Mouse (Mus musculus): ENCODE data around the gene Wdr54. TPM values are rescaled to one million over a fixed set of nuclear protein-coding genes. Genes with fewer than 3 reads are reported as not detected.

Gene Wdr54
- polyA plus RNA-seq, 1 experiment from 2014 or later = 21.7 TPM

DNA sequence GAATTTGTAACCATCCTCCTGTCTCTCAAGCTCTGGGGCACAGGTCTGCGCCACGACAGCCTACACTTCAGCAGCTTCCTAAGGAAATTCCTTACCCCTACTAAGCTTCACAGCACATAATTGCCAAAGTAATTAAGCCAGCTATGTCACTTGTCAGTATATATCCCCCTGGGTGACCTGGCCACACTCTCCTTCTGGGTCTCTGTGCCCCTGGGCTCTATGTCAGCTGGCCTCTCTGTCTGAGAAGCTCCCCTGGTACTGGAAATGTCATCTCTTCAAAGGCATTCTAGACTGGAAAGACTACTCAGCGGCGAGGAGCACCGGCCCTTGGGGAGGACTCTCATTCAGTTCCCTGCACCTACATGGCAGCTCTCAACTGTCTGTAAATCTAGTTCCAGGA is 33.2 kb downstream of the Wdr54 start:
- no peak for ATAC-seq
- 80% methylated on average over 5 of the region's 5 CpGs for WGBS
- Histone ChIP-seq H3K4me2 (ENCODE audit: low read length) (peak overlapping the region; percentile 98; the same call in 1 of the 2 replicates), H3K27ac (ENCODE audit: low read length) (no peak overlapping the region), H3K4me1 (replicated peaks; ENCODE audit: control insufficient read depth, insufficient read depth, low read length) (peaks cover 38% of the 10 kb centered on the region), H3K9ac (replicated peaks; ENCODE audit: low read depth, low read length) (peak overlapping the region; percentile 1; the same call in 1 of the 2 replicates), H3K27me3 (replicated peaks; ENCODE audit: control insufficient read depth, insufficient read depth, low read length) (no peaks in the 10 kb centered on the region), H3K4me3 (replicated peaks; ENCODE audit: low read length) (no peak overlapping the region), H3K36me3 (ENCODE audit: control insufficient read depth, insufficient read depth) (peaks cover 7% of the 10 kb centered on the region; the same call in 1 of the 2 replicates), H3K9me3 (ENCODE audit: control insufficient read depth, low read length) (no peaks in the 10 kb centered on the region)

DNA sequence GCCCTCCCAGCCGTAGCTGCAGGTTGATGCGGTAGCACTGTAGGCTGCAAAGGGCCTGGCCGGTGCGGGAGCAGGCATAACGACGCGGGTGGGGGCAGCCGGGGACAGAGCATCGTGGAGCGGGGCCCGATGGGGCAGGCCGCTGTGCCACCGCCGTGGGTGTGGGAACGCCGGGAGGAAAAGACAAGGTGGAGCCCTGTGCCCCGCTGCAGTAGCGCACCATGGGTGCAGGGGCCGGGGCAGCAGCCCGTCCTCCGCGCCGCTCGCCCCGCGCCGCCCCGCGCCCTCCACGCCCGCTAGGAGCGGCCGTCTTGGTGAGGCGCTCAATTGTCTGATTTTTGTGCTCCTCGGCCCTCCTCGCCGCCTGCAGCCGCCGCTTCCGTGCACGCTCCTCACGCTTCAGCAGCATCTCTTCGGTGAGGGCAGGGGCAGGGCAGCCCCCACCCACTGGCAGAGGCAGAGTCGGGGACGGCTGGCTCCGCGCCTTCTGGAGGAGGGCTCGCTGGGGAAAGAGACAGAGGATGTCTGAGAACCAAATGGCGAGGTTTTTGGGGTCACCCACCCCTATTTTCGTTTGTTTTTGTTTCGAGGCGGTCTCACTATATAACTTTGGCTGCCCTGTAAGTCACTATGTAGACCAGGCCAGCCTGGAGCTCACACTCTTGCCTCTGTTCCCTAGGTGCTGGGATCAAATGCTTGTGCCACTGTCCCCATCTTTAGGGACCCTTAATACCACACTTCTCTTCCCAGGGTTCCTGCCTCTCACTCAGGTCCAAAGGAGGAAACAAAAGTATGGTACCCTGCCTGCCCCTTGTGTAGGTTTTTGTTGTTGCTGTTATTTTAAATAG is 34.1 kb downstream of the Wdr54 start:
- Histone ChIP-seq H3K4me2 (ENCODE audit: low read length) (peak overlapping the region; percentile 98), H3K4me3 (replicated peaks; ENCODE audit: low read length) (peak overlapping the region; percentile 86), H3K9ac (replicated peaks; ENCODE audit: low read depth, low read length) (peak overlapping the region; percentile 96), H3K27ac (ENCODE audit: low read length) (peak overlapping the region; percentile 98), H3K4me1 (replicated peaks; ENCODE audit: control insufficient read depth, insufficient read depth, low read length) (peaks cover 40% of the 10 kb centered on the region), H3K9me3 (ENCODE audit: control insufficient read depth, low read length) (no peaks in the 10 kb centered on the region), H3K27me3 (replicated peaks; ENCODE audit: control insufficient read depth, insufficient read depth, low read length) (no peaks in the 10 kb centered on the region), H3K36me3 (ENCODE audit: control insufficient read depth, insufficient read depth) (peaks cover 9% of the 10 kb centered on the region; the same call in 1 of the 2 replicates)
- ATAC-seq = peak; percentile 49
- 1% methylated on average over 52 of the region's 52 CpGs for WGBS

DNA sequence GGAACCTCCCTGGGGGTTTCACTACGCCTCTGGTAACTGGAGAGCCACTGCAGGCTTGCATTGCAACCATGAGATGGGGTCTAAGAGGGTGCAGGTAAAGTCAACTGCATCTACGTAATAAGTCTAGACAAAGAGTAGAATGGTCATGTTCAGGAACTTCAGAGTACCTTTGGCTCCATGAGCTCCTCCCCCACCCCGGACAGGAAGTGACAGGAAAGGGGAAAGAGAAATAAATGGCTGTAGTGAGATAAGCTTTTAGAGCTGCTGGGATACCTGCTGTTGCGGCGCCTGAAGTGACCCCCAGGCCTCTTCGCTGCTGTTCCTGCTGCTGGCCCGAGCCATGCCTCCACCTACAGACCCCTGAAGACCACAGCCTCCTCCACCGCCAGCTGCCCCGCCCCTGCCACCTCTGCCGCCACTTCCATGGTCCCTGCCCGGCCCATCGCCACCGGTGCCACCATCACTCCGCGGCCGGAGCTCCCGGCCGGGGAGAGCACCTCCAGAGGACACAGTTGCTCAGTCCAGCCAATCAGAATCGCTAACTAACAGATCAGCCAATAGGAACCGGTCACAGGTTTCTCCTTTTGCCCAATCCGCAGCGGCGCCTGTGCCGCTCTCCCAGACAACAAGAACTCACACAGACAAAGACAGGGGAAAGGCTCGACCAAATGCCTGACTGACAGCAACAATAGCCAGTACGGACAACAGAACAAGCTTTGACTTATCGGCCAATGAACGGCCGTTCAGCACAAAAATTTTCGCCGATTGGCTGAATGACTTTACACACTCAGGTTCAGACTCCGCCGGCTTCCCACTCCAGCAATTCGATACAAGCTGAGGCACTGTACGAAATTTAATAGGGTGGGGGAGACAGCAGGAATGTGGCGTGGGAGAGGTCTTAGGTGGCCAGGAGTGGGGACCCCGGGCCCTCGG is 35.0 kb downstream of the Wdr54 start, which contains the start of gene Wbp1:
TSS of gene Wbp1 (minus strand) at position 630 of the 933 bp plus-strand sequence.
- peak within 1 kb of the TSS; percentile 98 for H3K4me2 ChIP-seq (ENCODE audit: low read length)
- ATAC-seq = peak; percentile 96
- H3K36me3 ChIP-seq (ENCODE audit: control insufficient read depth, insufficient read depth) = peaks cover 13% of the 10 kb centered on the region; the same call in 1 of the 2 replicates
- under 1% methylated on average over 38 of the region's 38 CpGs for WGBS
- no peaks in the 10 kb centered on the region for H3K27me3 ChIP-seq (replicated peaks; ENCODE audit: control insufficient read depth, insufficient read depth, low read length)
- no peaks in the 10 kb centered on the region for H3K9me3 ChIP-seq (ENCODE audit: control insufficient read depth, low read length)
- peaks cover 48% of the 10 kb centered on the region for H3K4me1 ChIP-seq (replicated peaks; ENCODE audit: control insufficient read depth, insufficient read depth, low read length)
- H3K27ac ChIP-seq (ENCODE audit: low read length) = peak within 1 kb of the TSS; percentile 98
- peak within 1 kb of the TSS; percentile 86 for H3K4me3 ChIP-seq (replicated peaks; ENCODE audit: low read length)
- peak within 1 kb of the TSS; percentile 97 for H3K9ac ChIP-seq (replicated peaks; ENCODE audit: low read depth, low read length)

DNA sequence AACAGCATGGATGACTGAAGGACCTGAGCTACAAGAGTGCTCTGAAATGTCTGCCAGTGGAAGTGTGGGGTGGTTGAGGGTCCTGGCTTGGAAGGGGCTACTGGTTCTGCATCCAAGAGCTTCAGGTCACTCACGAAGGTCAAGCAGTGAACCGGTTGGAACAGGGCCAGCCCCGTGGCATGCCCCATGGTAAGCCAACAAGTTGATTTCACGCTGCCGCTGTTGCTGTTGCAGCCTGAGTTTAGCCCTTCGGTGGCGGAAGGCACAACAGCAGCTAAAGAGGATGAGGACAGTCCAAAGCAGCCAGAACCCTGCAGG is 36.5 kb downstream of the Wdr54 start:
- Histone ChIP-seq H3K27ac (ENCODE audit: low read length) (no peak overlapping the region), H3K36me3 (ENCODE audit: control insufficient read depth, insufficient read depth) (peaks cover 13% of the 10 kb centered on the region; the same call in 1 of the 2 replicates), H3K4me1 (replicated peaks; ENCODE audit: control insufficient read depth, insufficient read depth, low read length) (peaks cover 55% of the 10 kb centered on the region), H3K4me3 (replicated peaks; ENCODE audit: low read length) (no peak overlapping the region), H3K27me3 (replicated peaks; ENCODE audit: control insufficient read depth, insufficient read depth, low read length) (no peaks in the 10 kb centered on the region), H3K9ac (replicated peaks; ENCODE audit: low read depth, low read length) (peak overlapping the region; percentile 97), H3K4me2 (ENCODE audit: low read length) (peak overlapping the region; percentile 79), H3K9me3 (ENCODE audit: control insufficient read depth, low read length) (no peaks in the 10 kb centered on the region)
- no peak for ATAC-seq
- 86% methylated on average over 7 of the region's 7 CpGs for WGBS

DNA sequence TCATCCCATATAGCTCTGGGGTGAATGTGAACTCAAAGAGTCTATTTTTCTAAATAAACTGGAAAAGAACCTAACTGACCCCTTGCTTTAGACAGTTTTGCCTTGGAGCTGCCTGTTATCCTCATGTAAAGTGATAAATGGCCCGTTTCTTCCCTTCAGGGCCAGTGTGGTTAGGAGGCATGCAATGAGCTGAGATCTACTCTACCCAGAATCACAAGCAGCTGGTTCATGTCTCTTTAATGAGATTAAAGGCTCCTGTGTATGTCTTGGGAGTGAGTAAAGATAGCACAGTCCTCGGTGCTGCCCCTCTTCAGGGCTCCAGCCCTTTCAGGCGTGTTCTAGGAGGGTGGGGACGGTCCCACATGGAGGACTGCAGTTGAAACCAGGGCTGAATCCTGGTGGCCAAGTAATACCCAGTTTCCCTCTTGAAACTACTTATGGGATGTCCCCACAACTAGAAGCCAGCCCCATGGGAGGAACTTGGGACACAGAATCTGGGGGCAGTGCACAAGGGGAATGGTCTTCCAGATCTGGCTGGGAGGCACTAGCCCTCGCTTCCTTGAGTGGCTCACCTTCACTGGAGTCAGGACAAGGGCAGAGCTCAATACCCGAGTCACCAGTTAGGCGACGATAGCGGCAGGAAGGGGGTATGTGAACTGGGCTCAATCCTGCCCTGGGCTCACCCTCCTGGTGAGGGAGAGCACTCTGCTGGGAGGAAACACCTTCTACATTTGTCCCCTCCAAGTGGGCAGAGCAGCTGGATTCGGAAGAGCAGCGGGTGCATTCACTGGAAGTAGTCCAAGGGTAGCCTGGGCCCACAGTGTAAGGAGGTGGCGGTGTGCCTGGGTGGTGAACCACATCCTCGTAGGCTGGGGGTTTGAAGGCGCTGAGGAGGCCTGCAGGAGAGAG is 37.1 kb downstream of the Wdr54 start:
- Histone ChIP-seq H3K27me3 (replicated peaks; ENCODE audit: control insufficient read depth, insufficient read depth, low read length) (no peaks in the 10 kb centered on the region), H3K9me3 (ENCODE audit: control insufficient read depth, low read length) (no peaks in the 10 kb centered on the region), H3K4me1 (replicated peaks; ENCODE audit: control insufficient read depth, insufficient read depth, low read length) (peaks cover 54% of the 10 kb centered on the region), H3K9ac (replicated peaks; ENCODE audit: low read depth, low read length) (no peak overlapping the region; the same call in 1 of the 2 replicates), H3K27ac (ENCODE audit: low read length) (no peak overlapping the region), H3K36me3 (ENCODE audit: control insufficient read depth, insufficient read depth) (peaks cover 13% of the 10 kb centered on the region; the same call in 1 of the 2 replicates), H3K4me2 (ENCODE audit: low read length) (no peak overlapping the region; the same call in 1 of the 2 replicates), H3K4me3 (replicated peaks; ENCODE audit: low read length) (no peak overlapping the region)
- no peak for ATAC-seq
- WGBS = 83% methylated on average over 14 of the region's 14 CpGs

DNA sequence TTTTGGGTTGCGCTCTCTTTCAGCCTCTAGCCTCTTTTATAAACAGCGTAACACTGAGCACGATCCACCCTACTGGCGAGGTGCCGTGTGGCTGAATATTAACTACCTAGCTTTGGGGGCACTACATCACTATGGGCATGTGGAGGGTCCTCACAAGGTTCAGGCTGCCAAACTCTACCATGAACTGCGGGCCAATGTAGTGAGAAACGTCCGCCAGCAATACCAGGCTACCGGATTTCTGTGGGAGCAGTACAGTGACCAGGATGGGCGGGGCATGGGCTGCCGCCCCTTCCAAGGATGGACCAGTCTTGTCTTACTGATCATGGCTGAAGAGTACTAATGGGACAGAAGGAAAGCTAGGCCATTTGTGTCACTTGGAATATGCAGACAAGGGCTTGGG is 37.8 kb downstream of the Wdr54 start:
- peaks cover 13% of the 10 kb centered on the region; the same call in 1 of the 2 replicates for H3K36me3 ChIP-seq (ENCODE audit: control insufficient read depth, insufficient read depth)
- peaks cover 47% of the 10 kb centered on the region for H3K4me1 ChIP-seq (replicated peaks; ENCODE audit: control insufficient read depth, insufficient read depth, low read length)
- WGBS = 78% methylated on average over 11 of the region's 11 CpGs

DNA sequence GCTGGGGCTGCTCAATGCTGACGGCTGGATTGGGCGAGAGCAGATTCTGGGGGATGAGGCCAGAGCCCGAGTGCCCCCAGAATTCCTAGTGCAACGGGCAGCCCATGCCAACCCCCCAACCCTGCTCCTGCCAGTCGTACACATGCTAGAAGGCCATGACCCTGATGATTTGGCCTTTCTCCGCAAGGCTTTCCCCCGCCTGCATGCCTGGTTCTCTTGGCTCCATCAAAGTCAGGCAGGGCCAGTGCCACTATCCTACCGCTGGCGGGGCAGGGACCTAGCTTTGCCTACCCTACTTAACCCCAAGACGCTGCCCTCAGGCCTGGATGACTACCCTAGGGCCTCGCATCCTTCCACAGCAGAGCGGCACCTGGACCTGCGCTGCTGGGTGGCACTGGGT is 38.6 kb downstream of the Wdr54 start:
- 91% methylated on average over 13 of the region's 13 CpGs for WGBS
- Histone ChIP-seq H3K9me3 (ENCODE audit: control insufficient read depth, low read length) (no peaks in the 10 kb centered on the region), H3K9ac (replicated peaks; ENCODE audit: low read depth, low read length) (no peak overlapping the region), H3K36me3 (ENCODE audit: control insufficient read depth, insufficient read depth) (peaks cover 13% of the 10 kb centered on the region; the same call in 1 of the 2 replicates), H3K4me3 (replicated peaks; ENCODE audit: low read length) (no peak overlapping the region), H3K27ac (ENCODE audit: low read length) (no peak overlapping the region), H3K4me2 (ENCODE audit: low read length) (no peak overlapping the region), H3K27me3 (replicated peaks; ENCODE audit: control insufficient read depth, insufficient read depth, low read length) (no peaks in the 10 kb centered on the region), H3K4me1 (replicated peaks; ENCODE audit: control insufficient read depth, insufficient read depth, low read length) (peaks cover 41% of the 10 kb centered on the region)
- no peak for ATAC-seq

More for the DNA sequence above, 37.8 kb downstream of the Wdr54 start:
- no peak overlapping the region for H3K4me3 ChIP-seq (replicated peaks; ENCODE audit: low read length)
- H3K4me2 ChIP-seq (ENCODE audit: low read length) = no peak overlapping the region
- H3K27ac ChIP-seq (ENCODE audit: low read length) = no peak overlapping the region
- no peaks in the 10 kb centered on the region for H3K27me3 ChIP-seq (replicated peaks; ENCODE audit: control insufficient read depth, insufficient read depth, low read length)
- ATAC-seq = no peak
- H3K9me3 ChIP-seq (ENCODE audit: control insufficient read depth, low read length) = no peaks in the 10 kb centered on the region
- H3K9ac ChIP-seq (replicated peaks; ENCODE audit: low read depth, low read length) = no peak overlapping the region

DNA sequence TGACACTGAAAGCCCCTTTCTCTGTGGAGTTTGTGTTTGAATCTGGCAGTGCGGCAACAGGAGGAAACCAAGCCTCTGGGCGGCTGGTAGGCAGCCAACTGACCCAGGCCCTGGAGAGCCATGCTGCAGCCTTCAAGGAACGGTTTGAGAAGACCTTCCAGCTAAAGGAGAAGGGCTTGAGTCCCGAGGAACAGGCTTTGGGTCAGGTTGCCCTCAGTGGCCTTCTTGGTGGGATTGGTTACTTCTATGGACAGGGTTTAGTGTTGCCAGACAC is 39.1 kb downstream of the Wdr54 start:
- Histone ChIP-seq H3K27ac (ENCODE audit: low read length) (no peak overlapping the region), H3K4me3 (replicated peaks; ENCODE audit: low read length) (no peak overlapping the region), H3K36me3 (ENCODE audit: control insufficient read depth, insufficient read depth) (peaks cover 13% of the 10 kb centered on the region; the same call in 1 of the 2 replicates), H3K9ac (replicated peaks; ENCODE audit: low read depth, low read length) (no peak overlapping the region), H3K4me2 (ENCODE audit: low read length) (no peak overlapping the region), H3K27me3 (replicated peaks; ENCODE audit: control insufficient read depth, insufficient read depth, low read length) (no peaks in the 10 kb centered on the region), H3K9me3 (ENCODE audit: control insufficient read depth, low read length) (no peaks in the 10 kb centered on the region), H3K4me1 (replicated peaks; ENCODE audit: control insufficient read depth, insufficient read depth, low read length) (peaks cover 37% of the 10 kb centered on the region)
- ATAC-seq = no peak
- WGBS = 83% methylated on average over 4 of the region's 4 CpGs
